Mouse (Mus musculus): ENCODE measurements around the gene Srebf2.
A peak's percentile ranks its signal among the peaks of the same experiment; 100 is the strongest.

The Srebf2 gene

GRCm38 (mm10) chr15:82158243-82159035, 11.5 kb downstream of the Srebf2 start:
- DNase-seq: no peak

GRCm38 (mm10) chr15:82159471-82159870, 12.5 kb downstream of the Srebf2 start:
- DNase-seq: no peak

DNA sequence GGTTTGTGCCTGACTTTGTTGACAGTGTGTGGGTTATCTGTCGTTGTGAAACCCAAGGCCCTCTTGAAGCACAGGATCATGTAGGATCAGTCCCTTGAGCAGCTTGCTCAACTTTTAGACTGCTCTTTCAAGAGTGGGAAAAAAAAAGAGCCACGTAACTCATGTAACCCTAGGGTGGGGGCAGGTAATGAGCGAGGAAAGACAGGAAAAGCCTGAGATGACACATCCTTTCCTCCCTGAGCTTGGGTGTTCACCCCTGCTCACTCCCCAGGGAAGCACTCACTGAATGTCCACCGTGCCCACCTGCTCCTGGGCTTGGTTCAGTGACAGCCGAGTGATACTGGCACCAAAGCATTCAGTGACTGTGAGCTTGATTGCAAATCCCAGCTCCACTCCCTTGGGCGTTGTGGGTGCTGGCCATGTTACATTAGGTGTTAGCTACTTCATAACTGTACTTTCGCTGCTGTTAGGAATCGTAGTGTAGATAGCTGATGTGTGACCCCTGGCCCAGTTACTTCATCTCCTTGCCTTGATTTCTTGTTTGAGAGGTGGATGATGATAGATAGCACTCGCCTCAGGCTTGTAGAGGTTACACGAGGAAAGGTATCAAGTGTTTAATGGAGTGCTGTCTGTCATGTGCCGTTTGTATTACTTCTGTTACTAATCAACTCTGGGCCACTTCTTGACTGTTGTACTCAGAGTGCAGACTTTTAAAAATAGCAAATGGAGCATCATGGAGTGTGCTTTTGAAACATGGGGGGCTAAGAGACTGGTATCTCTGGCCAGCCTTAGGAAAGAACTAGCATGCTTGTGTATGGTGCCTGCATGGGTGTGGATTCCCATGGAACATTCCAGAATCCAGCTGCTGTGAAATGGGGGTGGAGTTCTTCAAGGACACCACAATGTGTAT, 14.0 kb downstream of the Srebf2 start:
- DNase-seq: peak in 1 of 2 experiments; percentile 67

DNA sequence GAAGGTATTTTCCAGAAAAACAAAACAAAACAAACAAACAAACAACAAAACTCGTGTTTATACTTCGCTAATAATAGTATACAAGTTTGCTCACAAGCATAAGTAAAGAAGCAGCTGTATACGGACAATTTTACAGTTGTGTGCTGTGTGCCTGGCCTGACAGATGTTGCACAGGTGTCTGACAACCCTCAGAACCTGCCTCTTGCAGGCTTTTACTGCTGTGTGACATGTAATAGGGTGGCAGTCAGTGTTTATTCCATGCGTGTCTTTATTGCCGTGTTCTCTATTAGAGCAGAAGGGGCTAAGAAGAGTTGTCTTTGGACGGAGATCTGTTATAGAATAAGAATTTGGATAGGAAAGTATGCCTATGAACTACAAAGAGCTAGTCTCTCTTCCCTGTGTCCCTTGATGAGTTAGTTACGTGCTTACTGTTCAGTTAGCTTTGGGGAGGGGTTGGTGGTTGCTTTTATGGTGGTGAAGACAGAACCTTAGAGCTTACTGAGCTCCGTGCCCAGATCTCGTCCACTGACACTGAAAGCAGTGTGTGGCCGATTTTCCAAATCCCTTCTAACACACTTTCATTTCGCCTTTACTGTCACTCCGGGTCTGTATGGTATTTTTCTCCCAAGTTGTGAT, 15.1 kb downstream of the Srebf2 start:
- DNase-seq: no peak

GRCm38 (mm10) chr15:82163356-82164060, 16.5 kb downstream of the Srebf2 start:
- DNase-seq: no peak

DNA sequence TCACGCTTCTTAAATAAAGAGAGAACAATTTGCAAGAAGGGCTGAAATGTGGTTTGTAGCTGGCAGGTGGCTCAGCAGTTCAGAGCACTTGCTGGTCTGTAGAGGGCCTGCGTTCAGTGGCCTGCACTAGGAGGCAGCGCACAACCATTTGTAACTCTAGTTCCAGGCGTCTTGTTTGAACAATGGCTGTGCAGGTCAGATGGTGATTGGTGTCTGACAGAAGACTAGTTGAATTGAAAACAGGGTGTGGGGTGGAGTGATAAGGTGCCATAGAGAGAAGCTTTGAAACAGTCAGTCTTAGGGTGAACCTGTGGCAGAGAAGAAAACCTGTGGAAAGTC, 17.0 kb downstream of the Srebf2 start:
- no peak for DNase-seq

- DNase-seq: no peak
Measured at GRCm38 (mm10) chr15:82164496-82164895, 17.5 kb downstream of the Srebf2 start.

DNA sequence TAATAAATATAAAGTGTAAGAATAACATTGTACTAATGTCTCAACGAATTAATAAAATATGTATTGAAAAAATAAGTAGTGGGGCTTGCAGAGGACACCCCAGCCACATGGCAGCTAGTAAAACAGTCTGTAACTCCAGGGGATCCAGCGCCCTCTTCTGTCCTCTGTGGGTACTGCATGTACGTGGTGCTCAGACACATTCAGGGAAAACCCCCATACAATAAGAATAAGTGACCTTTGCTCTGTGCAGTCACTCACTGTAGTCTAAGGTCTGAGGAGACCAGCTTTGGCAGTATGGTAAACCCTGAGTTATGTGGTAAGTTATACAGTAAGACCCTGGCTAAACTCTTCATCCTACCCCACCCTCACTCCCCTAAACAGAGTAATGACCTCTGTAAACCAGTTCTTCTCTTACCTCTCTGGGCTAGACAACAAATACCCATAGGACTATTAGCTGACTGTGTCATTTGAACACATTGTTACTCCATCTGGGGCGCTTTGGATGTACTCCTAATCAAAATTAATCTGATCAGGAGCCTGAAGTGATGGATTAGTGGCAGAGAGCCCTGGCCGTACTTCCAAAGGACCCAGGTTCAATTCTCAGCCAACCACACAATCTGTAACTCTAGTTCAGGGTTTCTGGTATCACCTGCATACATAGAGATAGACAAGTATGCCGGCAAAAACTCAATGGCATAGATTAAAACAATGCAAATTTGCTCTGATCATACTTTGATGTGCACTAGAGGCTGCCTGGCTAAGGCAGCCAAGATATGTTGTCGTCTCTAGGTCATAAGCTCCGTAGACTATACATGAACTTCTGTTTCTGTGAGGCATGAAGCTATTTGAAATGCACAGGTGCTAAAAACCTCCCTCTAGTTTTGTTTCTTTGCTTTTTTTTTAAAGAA, 18.6 kb downstream of the Srebf2 start:
- peak; percentile 80 to 84 for DNase-seq

GRCm38 (mm10) chr15:82166240-82167100, 19.5 kb downstream of the Srebf2 start:
- no peak for DNase-seq

- no peak for DNase-seq
Measured at GRCm38 (mm10) chr15:82167201-82168168, 20.5 kb downstream of the Srebf2 start.

GRCm38 (mm10) chr15:82169671-82170070, 22.7 kb downstream of the Srebf2 start:
- DNase-seq: no peak

GRCm38 (mm10) chr15:82170437-82171377, 23.7 kb downstream of the Srebf2 start:
- no peak for DNase-seq

DNA sequence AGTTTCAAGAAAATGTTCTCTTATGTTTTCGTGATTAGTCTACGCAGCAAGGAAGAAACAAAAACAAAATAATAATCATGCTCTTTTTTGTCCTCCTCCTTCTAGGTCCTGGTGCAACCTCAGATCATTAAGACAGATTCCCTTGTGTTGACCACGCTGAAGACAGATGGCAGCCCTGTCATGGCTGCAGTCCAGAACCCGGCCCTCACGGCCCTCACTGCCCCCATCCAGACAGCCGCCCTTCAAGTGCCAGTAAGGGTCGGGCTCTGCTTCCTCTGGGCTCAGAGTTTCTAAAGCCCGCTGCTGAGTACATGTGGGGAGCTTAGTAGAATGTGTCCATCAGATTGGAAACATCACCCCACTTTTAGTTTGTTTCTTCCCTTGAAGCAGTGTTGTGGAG, 25.7 kb downstream of the Srebf2 start:
- DNase-seq: no peak

GRCm38 (mm10) chr15:82175091-82175490, 28.1 kb downstream of the Srebf2 start:
- no peak for DNase-seq

DNA sequence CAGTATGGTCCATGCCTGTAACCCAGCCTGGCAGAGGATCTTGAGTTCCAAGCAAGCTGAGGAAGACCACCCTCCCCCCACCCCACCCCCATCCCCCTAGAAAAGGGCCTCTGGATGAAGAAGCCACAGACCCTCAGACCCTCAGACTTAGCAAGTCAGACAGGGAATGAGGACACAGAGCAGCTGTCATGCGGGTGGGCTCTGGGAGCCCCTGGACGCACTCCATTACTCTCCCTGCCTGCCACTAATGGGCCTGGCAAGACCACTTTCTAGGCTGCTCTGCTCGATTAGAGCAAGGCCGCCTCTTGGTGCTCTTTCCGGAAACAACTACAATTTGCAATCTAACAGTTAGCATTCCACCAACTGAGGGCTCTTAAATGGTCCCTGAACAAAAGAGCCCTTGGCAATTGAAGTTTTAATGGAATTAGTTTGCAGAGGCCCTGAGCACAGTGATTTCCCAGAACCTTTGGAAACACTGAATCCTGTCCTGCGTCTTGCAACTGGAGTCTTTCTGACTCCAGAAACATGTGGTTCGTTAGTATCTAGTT, 30.8 kb downstream of the Srebf2 start:
- DNase-seq: no peak

- no peak for DNase-seq
Measured at GRCm38 (mm10) chr15:82181131-82181530, 34.1 kb downstream of the Srebf2 start.

DNA sequence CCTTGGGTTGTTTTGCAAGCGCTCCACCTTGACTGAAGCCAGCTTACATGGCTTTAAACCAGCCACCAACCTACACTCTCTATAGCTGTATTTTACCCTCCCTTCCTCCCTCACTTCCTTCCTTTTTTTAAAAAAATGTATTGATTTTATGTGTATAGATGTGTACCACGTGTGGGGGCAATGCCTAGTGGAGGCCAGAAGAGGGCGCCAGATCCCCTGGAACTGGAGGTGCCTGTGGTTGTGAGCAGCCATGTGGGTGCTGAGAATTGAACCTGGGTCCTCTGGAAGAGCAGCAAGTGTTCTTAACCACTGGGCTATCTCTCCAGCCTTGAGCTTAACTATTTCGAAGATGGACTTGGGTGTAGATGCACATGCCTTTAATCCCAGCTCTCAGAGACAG, 35.3 kb downstream of the Srebf2 start:
- no peak for DNase-seq

- no peak for DNase-seq
Measured at GRCm38 (mm10) chr15:82183596-82183995, 36.6 kb downstream of the Srebf2 start.
